Mouse (Mus musculus) lung, embryonic 14.5 days (tissue): ENCODE measurements at regions not wholly inside any gene's neighbourhood (a gene's known extent, or its start where the extent isn't known, plus 50 kb on each side); places are given as distances from the start of the nearest gene placed in this dataset.

Experiments
- ATAC-seq: fragments of 200-750 bp; cut with Nextera tagmentation; 2 replicates; pipeline ENCODE4 v1.8.0; 2017; ENCODE audit warnings: mild to moderate bottlenecking, moderate TSS enrichment, moderate library complexity; ENCODE audit not compliant: insufficient read depth
- DNase-seq: peaks from one replicate; pipeline ENCODE4 v3.0.0-alpha.2; 2015
- H3K27ac ChIP-seq: fragments of 300-500 bp; sonication (generic); 2 replicates; pipeline ENCODE4 v1.5.1; 2014; ENCODE audit warnings: low read depth, mild to moderate bottlenecking, moderate library complexity
- H3K27me3 ChIP-seq: fragments of 300-500 bp; sonication (generic); 2 replicates; pipeline ENCODE4 v1.6.1; 2014; ENCODE audit warnings: low read length, control low read depth; ENCODE audit not compliant: insufficient read depth
- H3K36me3 ChIP-seq: fragments of 300-500 bp; sonication (generic); 2 replicates; pipeline ENCODE4 v1.6.1; 2014; ENCODE audit warnings: control low read depth; ENCODE audit not compliant: insufficient read depth
- H3K4me1 ChIP-seq: fragments of 300-500 bp; sonication (generic); 2 replicates; pipeline ENCODE4 v1.6.1; 2014; ENCODE audit warnings: antibody characterized with exemption, control low read depth; ENCODE audit not compliant: insufficient read depth
- H3K4me2 ChIP-seq: fragments of 300-500 bp; sonication (generic); 2 replicates; pipeline ENCODE4 v1.6.1; 2014; ENCODE audit warnings: mild to moderate bottlenecking
- H3K4me3 ChIP-seq: fragments of 300-500 bp; sonication (generic); 2 replicates; pipeline ENCODE4 v1.5.1; 2014; ENCODE audit warnings: low read depth, low read length
- H3K9ac ChIP-seq: fragments of 300-500 bp; sonication (generic); 2 replicates; pipeline ENCODE4 v1.6.1; 2014
- H3K9me3 ChIP-seq: fragments of 300-500 bp; sonication (generic); 2 replicates; pipeline ENCODE4 v1.6.1; 2016; ENCODE audit warnings: low read depth, low read length, control low read depth
- CTCF ChIP-seq: IDR thresholded peaks from 2 replicates; pipeline ENCODE4 v1.5.1; 2016; ENCODE audit warnings: antibody characterized with exemption, low read depth
- WGBS: fragments of 180-500 bp; shearing (Covaris S2); extraction: QIAGEN DNeasy Blood & Tissue Kit; methylation state at CpG from one replicate; pipeline ENCODE4 v1.1.7; 2014; 5-methylcytosine and 5-hydroxymethylcytosine counted together

DNA sequence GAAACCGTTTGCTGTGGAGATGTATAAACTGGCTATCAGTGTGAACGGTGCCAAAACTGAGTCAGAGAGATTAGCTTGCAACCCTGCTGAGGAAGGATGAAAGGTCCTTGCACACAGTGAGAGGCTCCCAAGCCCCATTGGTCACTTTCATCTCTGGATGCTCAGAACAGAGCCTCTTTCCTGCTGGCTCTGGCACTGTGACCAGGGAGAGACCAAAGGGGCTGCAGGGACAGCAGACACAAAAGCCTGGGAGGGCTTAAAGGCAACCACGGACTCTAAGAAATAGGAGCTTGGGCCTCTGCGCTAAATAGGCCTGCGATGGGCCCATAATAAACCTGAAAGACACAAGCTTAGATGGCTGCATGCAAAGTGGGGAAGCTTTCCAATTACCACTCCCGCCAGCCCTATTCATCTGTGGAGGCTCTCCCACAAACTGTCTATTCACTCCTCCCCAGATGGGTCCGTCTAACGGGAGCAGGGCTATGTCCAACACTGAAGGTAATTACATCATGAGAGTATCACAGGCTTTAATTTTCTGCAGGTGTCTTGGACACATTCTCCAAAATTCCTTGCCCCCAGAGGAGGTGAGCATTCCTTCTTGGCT lies 438.2 kb upstream of the Intu start:
- Histone ChIP-seq H3K9ac (no peak overlapping the region), H3K27ac (no peak overlapping the region), H3K36me3 (no peaks in the 10 kb centered on the region), H3K27me3 (no peaks in the 10 kb centered on the region), H3K4me3 (no peak overlapping the region), H3K4me1 (no peaks in the 10 kb centered on the region), H3K4me2 (no peak overlapping the region), H3K9me3 (no peaks in the 10 kb centered on the region)
- ATAC-seq, result no peak
- no peak for TF ChIP-seq CTCF
- no peak for DNase-seq
- WGBS, result 76% methylated on average over 8 of the region's 8 CpGs

DNA sequence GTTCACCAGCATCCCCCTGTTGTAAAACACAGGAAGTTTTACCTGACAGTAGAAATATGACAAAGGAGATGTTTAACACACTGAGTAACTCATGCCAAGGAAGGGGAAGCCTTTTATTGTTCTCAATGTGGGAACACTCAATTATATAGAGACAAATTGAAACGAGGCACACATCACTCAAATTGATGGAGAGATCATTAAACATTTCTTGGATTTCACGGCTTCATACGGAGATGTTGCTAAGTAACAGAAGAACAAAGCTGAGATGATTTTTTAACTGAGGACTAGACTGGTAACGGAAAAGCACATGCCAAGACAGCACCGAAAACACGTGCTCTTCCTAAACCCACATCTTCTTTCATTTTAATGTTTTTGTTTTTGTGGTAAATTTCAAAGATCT lies 437.0 kb upstream of the Intu start:
- no peak for TF ChIP-seq CTCF

DNA sequence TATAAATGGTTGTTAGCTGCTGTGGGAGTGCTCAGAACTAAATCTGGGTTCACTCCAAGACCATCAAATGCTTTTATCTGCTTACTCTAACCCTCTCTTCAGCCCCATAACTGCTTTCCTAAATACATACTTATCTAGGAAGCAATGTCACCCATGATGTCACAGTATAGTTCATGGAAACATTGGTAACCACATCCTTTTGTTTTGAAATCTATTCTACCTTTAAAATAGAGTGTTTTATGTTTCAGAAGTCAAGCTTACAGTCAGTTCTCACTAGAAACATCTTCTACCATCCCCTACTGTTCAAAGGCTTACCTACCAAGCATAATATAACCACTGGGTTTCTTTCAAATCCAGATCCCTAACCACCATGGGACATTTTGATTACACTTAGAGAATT lies 436.4 kb upstream of the Intu start:
- peaks cover 4% of the 10 kb centered on the region; the same call in 1 of the 2 replicates for H3K9me3 ChIP-seq
- no peak overlapping the region for H3K4me3 ChIP-seq
- DNase-seq, result no peak
- H3K4me1 ChIP-seq, result no peaks in the 10 kb centered on the region
- no peaks in the 10 kb centered on the region for H3K36me3 ChIP-seq
- ATAC-seq, result no peak
- no peak overlapping the region for H3K9ac ChIP-seq
- H3K27ac ChIP-seq, result no peak overlapping the region
- no peak overlapping the region for H3K4me2 ChIP-seq
- TF ChIP-seq CTCF, result no peak
- no peaks in the 10 kb centered on the region for H3K27me3 ChIP-seq

More for the DNA sequence above, 437.0 kb upstream of the Intu start:
- Histone ChIP-seq H3K36me3 (no peaks in the 10 kb centered on the region), H3K27ac (no peak overlapping the region), H3K9me3 (peaks cover 4% of the 10 kb centered on the region; the same call in 1 of the 2 replicates), H3K27me3 (no peaks in the 10 kb centered on the region), H3K4me2 (no peak overlapping the region), H3K4me1 (no peaks in the 10 kb centered on the region), H3K4me3 (no peak overlapping the region), H3K9ac (no peak overlapping the region)
- ATAC-seq, result no peak
- no peak for DNase-seq
- WGBS, result 72% methylated on average over 6 of the region's 6 CpGs

DNA sequence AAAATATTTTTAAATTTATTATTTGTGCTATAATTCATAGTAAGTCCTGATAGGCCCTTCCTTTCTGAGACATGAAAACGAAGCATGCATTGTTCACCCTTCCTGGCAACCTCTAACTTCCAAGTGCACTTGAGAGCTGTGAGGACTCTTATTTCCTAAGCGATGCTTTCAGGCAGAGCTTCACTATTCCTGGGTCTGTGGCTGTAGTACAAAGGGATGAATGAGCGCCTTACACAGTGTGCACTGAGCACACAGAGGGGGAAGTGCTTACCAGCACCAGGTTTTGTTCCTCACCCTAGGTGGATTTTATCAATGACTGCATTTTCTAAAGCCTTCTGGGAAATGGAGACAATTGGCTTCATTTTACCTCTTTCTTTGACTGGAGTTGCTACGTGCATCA lies 428.4 kb upstream of the Intu start:
- ATAC-seq (peak; percentile 79; the same call in 1 of the 2 replicates), DNase-seq (peak; percentile 34)
- H3K36me3 ChIP-seq, result no peaks in the 10 kb centered on the region
- no peak overlapping the region for H3K9ac ChIP-seq
- no peak overlapping the region for H3K4me3 ChIP-seq
- WGBS, result 57% methylated on average over 4 of the region's 4 CpGs
- H3K27ac ChIP-seq, result no peak overlapping the region
- peaks cover 4% of the 10 kb centered on the region; the same call in 1 of the 2 replicates for H3K9me3 ChIP-seq
- TF ChIP-seq CTCF, result no peak
- no peaks in the 10 kb centered on the region for H3K27me3 ChIP-seq
- no peak overlapping the region for H3K4me2 ChIP-seq
- H3K4me1 ChIP-seq, result no peaks in the 10 kb centered on the region

DNA sequence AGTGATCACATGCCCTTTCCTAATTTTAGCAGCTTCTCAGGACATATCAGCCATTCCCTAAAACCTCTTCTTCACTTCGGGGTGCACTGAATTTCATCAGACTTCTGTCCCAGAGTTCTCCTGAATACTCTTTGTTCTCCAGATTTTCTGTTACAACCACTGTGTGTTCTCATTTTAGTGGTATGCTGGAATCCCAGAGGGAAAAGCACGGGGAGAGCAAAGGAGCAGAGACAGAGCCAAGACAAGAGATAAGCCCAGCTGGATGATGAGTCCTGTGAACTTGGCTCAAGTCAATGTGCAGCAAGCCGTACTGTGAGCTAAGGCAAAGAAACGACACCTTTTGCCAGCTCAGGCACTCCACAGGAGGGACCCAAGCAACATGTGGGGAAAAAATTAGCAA lies 416.3 kb upstream of the Intu start:
- Histone ChIP-seq H3K9ac (no peak overlapping the region), H3K4me3 (no peak overlapping the region), H3K36me3 (no peaks in the 10 kb centered on the region), H3K4me2 (no peak overlapping the region), H3K4me1 (no peaks in the 10 kb centered on the region), H3K9me3 (no peaks in the 10 kb centered on the region), H3K27ac (no peak overlapping the region), H3K27me3 (no peaks in the 10 kb centered on the region)
- ATAC-seq (no peak), DNase-seq (no peak)
- TF ChIP-seq CTCF, result no peak
- 46% methylated on average over 4 of the region's 4 CpGs for WGBS

DNA sequence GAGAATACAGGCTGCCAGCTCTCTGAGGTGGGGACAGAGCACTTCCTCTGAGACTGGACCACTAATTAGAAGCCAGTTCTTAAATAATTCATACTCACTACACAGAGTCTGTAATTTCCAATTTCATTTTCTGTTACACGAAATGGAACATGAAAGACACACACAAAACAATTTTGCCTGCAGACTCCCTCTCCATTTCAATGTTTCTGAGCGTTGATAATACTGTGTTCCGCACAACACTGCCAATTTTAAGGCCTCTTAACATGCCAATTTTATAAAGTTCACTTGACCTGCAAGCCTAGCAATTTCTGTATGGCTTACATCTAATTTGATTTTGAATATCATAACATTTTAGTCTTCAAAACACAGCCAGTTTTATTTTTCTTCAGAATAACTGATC lies 412.5 kb upstream of the Intu start:
- no peak for TF ChIP-seq CTCF
- no peak overlapping the region for H3K4me2 ChIP-seq
- WGBS, result 77% methylated on average over 3 of the region's 3 CpGs
- ATAC-seq, result no peak
- H3K27me3 ChIP-seq, result no peaks in the 10 kb centered on the region
- no peaks in the 10 kb centered on the region for H3K9me3 ChIP-seq
- no peak overlapping the region for H3K4me3 ChIP-seq
- H3K4me1 ChIP-seq, result no peaks in the 10 kb centered on the region
- no peaks in the 10 kb centered on the region for H3K36me3 ChIP-seq
- DNase-seq, result no peak
- H3K9ac ChIP-seq, result no peak overlapping the region
- H3K27ac ChIP-seq, result no peak overlapping the region

DNA sequence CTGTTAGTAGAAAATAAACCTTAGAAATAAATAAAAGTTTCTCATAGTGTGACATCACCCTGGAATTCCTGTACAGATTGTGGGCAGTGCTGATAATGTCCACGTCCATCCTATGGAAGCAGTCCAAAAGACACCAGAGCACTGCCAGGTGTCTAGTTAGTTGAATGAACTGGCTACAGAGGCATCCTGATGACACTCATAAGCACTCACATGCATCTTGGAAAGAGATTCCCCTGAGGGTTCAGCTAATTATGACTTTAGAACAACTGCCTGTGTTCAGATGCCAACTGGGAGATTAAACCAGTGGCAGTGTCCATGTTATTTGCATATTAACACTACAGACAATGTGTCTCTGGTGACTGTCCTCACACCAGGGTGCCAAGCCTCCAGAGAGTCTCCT lies 411.6 kb upstream of the Intu start:
- DNase-seq, result no peak
- H3K9ac ChIP-seq, result no peak overlapping the region
- no peaks in the 10 kb centered on the region for H3K4me1 ChIP-seq
- H3K27me3 ChIP-seq, result no peaks in the 10 kb centered on the region
- H3K36me3 ChIP-seq, result no peaks in the 10 kb centered on the region
- no peak overlapping the region for H3K27ac ChIP-seq
- no peak overlapping the region for H3K4me2 ChIP-seq
- H3K4me3 ChIP-seq, result no peak overlapping the region
- H3K9me3 ChIP-seq, result no peaks in the 10 kb centered on the region
- ATAC-seq, result no peak
- WGBS, result 43% methylated on average over 1 of the region's 1 CpGs
- TF ChIP-seq CTCF, result no peak
